Mouse (Mus musculus): ENCODE data around the gene Gm3752. TPM values are rescaled to one million over a fixed set of nuclear protein-coding genes. Genes with fewer than 3 reads are reported as not detected.
"Not testable (repeated sequence)": the region's sequence is repeated elsewhere in the genome, so short reads cannot be mapped to it uniquely, and the experiment has no call there.

Gm3752 gene
- 13.7 and 18.8 TPM in 2 replicates for polyA plus RNA-seq (2015; fragmentation: Nextera tagmentation; extraction: Ambion mirVana)

DNA sequence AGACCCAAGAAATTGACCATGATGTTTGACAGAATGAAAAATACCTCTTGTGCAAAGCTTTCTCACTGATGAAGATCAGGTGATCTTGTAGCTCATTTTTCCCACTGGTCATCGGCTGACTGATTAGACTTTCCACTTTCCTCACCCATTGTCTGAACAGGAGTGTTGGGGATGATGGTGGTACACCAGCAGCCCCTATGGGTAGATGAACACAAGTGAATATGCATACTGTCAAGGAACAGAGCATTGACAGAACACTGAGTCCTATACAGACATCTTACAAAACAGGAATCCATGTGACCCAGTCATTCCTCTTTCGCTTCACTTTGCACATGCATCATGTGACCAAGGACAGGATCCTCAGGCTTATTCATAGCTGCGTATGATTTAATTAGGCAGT is at the start of gene Gm3752:
TSS of gene Gm3752 (minus strand) at position 101 of the 400 bp plus-strand sequence.
- not testable (repeated sequence) for H3K4me3 ChIP-seq; H3K27ac ChIP-seq; H3K27me3 ChIP-seq (replicated peaks); H3K9me3 ChIP-seq; H3K36me3 ChIP-seq (replicated peaks); H3K4me2 ChIP-seq; ATAC-seq (replicated peaks); H3K4me1 ChIP-seq; H3K9ac ChIP-seq
- WGBS = 73% methylated on average over 1 of the region's 3 CpGs

DNA sequence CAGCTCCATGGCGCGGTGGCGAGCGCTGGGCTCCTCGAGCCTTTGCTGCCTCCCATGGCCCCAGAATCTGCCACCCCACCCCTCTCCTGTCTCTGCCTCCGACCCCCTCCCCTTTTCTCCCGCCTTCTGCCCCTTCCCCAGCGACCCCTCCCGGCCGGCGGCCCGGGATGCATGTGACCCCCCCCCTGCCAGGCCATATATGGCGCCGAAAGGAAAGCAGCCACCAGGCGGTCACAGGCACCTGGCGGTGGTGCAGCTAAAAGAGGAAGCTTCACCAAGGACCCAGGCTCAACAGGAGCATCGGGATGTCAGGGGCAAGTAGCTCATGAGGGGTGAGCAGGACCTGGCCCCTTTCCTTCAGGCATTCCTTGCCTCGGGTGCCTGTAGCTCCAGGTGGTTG is 5.2 kb upstream of the Gm3752 start:
- Histone ChIP-seq H3K4me2 (peak overlapping the region; percentile 52), H3K27ac (0 out of 2 replicates have a peak overlapping the region, but pooled peaks have one; percentile 34), H3K9ac (peak overlapping the region; percentile 35; the same call in 1 of the 2 replicates), H3K4me3 (peak overlapping the region; percentile 42)
- not testable (repeated sequence) for H3K36me3 ChIP-seq (replicated peaks); H3K4me1 ChIP-seq; H3K9me3 ChIP-seq; ATAC-seq (replicated peaks); H3K27me3 ChIP-seq (replicated peaks)
- WGBS = 1% methylated on average over 10 of the region's 18 CpGs

- no CpG with 5 or more reads among the region's 2 CpGs for WGBS
These were observed 32.7 kb downstream of the Gm3752 start, which contains the start of gene Gm3755 for GRCm38 (mm10) chr14:7450817-7451216. Gene Gm3755 (minus strand): TSS chr14:7450917.

GRCm38 (mm10) chr14:7422496-7422895 is 61.1 kb downstream of the Gm3752 start:
- H3K9me3 ChIP-seq; H3K9ac ChIP-seq; H3K4me3 ChIP-seq; H3K27me3 ChIP-seq (replicated peaks); H3K4me1 ChIP-seq; ATAC-seq (replicated peaks); H3K27ac ChIP-seq; H3K36me3 ChIP-seq (replicated peaks); H3K4me2 ChIP-seq: not testable (repeated sequence)
- WGBS = 85% methylated on average over 2 of the region's 2 CpGs

More at GRCm38 (mm10) chr14:7450817-7451216, 32.7 kb downstream of the Gm3752 start, which contains the start of gene Gm3755:
- H3K27ac ChIP-seq; H3K9me3 ChIP-seq; H3K4me1 ChIP-seq; H3K4me2 ChIP-seq; H3K9ac ChIP-seq; ATAC-seq (replicated peaks); H3K27me3 ChIP-seq (replicated peaks); H3K4me3 ChIP-seq; H3K36me3 ChIP-seq (replicated peaks): not testable (repeated sequence)

Other genes with a start within 250 kb of the Gm3752 start
- gene Gm3727, start 219.0 kb downstream of the Gm3752 start, polyA plus RNA-seq (2015; fragmentation: Nextera tagmentation; extraction: Ambion mirVana) = not detected in 2 replicates
- gene Gm3739, start 168.7 kb downstream of the Gm3752 start, polyA plus RNA-seq (2015; fragmentation: Nextera tagmentation; extraction: Ambion mirVana) = 6.3 and 6.8 TPM in 2 replicates
- not detected in 2 replicates for gene Gm5797, start 151.4 kb downstream of the Gm3752 start, polyA plus RNA-seq (2015; fragmentation: Nextera tagmentation; extraction: Ambion mirVana)
- not detected in 2 replicates for gene Gm8374, start 118.6 kb downstream of the Gm3752 start, polyA plus RNA-seq (2015; fragmentation: Nextera tagmentation; extraction: Ambion mirVana)
- not detected in 2 replicates for gene Gm3755, start 32.8 kb downstream of the Gm3752 start, polyA plus RNA-seq (2015; fragmentation: Nextera tagmentation; extraction: Ambion mirVana)
- 5.8 and 6.2 TPM in 2 replicates for gene Gm3558, start 84.8 kb upstream of the Gm3752 start, polyA plus RNA-seq (2015; fragmentation: Nextera tagmentation; extraction: Ambion mirVana)
- gene Gm10338, start 111.8 kb upstream of the Gm3752 start, polyA plus RNA-seq (2015; fragmentation: Nextera tagmentation; extraction: Ambion mirVana) = not detected in 2 replicates
- gene Gm10128, start 160.2 kb upstream of the Gm3752 start, polyA plus RNA-seq (2015; fragmentation: Nextera tagmentation; extraction: Ambion mirVana) = not detected in 2 replicates